Mouse (Mus musculus): ENCODE measurements around the gene Ndufaf2. TPM values are rescaled to one million over a fixed set of nuclear protein-coding genes. Genes with fewer than 3 reads are reported as not detected.

Gene Ndufaf2
- polyA plus RNA-seq, 1 experiment from 2014 or later = 43.1 TPM

DNA sequence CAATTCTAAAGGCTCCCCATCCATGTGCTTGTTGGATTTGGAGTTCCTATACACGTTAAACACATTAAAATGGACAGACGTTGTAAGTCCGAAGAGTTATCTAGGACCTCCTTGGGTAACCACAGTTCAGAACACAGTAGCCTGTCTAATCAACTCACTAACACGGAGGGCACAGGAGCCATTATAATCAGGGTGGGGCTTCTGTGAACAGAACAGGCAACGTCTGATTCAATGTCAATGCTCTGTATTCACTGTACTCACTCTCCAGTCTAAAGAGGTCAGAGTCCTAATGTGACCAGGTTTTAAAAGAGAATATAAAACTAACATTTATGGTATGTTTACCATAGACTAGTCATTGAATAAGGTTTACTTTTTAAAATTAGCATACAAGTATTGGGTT lies 63.7 kb downstream of the Ndufaf2 start:
- in situ Hi-C loops (cut with MboI; ENCODE audit: low pct_unique_long_range_greater_than_20kb) = no loop called here
- no peak for DNase-seq (ENCODE audit: low read depth, low spot score)
- ChIA-PET CTCF (interaction anchor here (1.5 kb wide), 1 partner anchor 9 kb away, joined by 3 read pairs; no protein-coding TSS in a partner anchor), POLR2A (no interaction called here)
- H3K27me3 ChIP-seq = no peaks in the 10 kb centered on the region
- no peak for ATAC-seq
- no peak for TF ChIP-seq CTCF (IDR thresholded peaks at IDR 0.05)

DNA sequence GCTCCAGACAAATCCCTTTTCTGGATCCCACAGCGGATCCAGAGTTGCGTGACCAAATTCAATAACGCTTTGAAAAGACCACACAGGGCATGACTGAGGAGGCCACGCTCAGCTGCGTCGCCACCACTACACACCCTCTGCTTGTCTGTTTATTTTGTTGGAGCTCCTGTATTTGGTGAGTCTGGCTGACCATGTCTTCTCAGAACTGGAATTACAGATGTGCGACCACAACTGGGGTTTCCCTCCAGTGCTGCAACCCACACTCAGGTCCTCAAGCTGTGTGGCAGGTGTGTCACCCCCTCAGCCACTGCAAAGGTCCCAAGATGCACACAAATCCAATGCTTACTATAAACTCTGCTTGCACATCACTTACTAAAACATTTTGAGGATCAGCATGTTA lies 66.1 kb downstream of the Ndufaf2 start:
- in situ Hi-C loops (cut with MboI; ENCODE audit: low pct_unique_long_range_greater_than_20kb) = no loop called here
- no peaks in the 10 kb centered on the region for H3K27me3 ChIP-seq
- no peak for DNase-seq (ENCODE audit: low read depth, low spot score)
- ChIA-PET CTCF (interaction anchor here (1.0 kb wide), 1 partner anchor 9 kb away, joined by 4 read pairs; no protein-coding TSS in a partner anchor), POLR2A (interaction anchor here (0.8 kb wide), 1 partner anchor 15 kb away, joined by 4 read pairs; no protein-coding TSS in a partner anchor)
- ATAC-seq = no peak
- TF ChIP-seq CTCF (IDR thresholded peaks at IDR 0.05) = no peak

DNA sequence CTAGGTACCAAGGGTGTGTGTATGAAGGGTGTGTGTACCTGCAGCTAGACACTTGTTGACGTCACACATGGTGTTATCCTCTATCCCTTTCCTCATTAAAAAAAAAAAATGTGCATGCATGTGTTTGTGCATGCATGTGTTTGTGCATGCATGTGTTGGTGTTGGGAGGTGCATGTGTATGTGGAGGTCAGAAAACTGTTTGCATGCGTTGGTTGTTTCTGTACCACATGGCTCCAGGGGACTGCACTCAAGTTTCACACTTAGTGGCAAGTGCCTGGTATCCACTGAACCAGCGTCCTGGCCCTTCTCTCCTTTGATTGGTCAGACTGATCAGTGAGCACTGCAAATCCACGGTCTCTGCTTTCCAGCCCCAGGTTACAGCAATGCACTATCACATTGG lies 71.7 kb downstream of the Ndufaf2 start:
- in situ Hi-C loops (cut with MboI; ENCODE audit: low pct_unique_long_range_greater_than_20kb) = no loop called here
- H3K27me3 ChIP-seq = no peaks in the 10 kb centered on the region
- TF ChIP-seq CTCF (IDR thresholded peaks at IDR 0.05) = no peak
- no peak for ATAC-seq
- no peak for DNase-seq (ENCODE audit: low read depth, low spot score)
- ChIA-PET CTCF (interaction anchor here (0.6 to 1.9 kb wide), 3 partner anchors 9 to 20 kb away, joined by 3 to 4 read pairs (median 3); no protein-coding TSS in a partner anchor), POLR2A (no interaction called here)

DNA sequence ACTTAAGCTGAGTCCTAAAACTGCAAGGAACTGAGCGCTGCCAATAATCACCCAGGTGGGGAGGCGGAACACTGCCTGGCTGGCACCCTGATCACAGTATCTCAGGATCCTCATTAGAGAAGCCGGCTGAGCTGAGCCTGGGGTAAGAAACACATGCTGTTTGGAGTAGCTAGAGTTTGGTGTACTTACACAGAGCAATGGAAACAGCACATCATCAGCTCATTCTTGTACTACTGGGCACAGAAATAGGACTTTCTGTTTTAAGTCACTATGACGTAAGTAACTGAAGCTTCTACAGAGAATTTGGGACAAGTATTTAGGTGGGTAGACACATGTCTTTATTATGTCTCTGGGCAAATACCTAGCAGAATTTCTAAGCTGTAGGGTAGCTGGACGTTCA lies 72.4 kb downstream of the Ndufaf2 start:
- in situ Hi-C loops (cut with MboI; ENCODE audit: low pct_unique_long_range_greater_than_20kb) = no loop called here
- H3K27me3 ChIP-seq = no peaks in the 10 kb centered on the region
- CTCF ChIA-PET = interaction anchor here (1.0 to 1.9 kb wide), 2 partner anchors 9 to 16 kb away, joined by 3 to 4 read pairs; no protein-coding TSS in a partner anchor

DNA sequence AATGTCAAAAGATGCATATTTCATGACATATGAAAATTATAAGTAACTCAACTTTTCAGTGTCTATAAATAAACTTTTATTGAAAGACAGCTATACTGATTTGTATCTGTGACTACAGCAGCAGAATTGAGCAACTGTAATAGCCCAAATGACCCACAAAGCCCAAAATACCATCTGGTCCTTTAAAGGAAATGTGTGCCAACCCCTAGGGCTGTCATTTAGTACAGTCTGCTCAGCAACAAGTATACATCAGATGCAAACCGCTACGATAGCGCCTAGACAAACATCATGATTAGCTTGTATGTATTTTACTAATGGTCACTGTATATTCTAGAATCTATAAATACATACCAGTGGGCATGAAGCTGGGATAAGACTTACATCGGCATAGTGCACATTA lies 74.3 kb downstream of the Ndufaf2 start:
- ChIA-PET POLR2A (no interaction called here), CTCF (interaction anchor here (0.9 to 1.3 kb wide), 2 partner anchors 8 to 33 kb away, joined by 3 to 4 read pairs; no protein-coding TSS in a partner anchor)
- in situ Hi-C loops (cut with MboI; ENCODE audit: low pct_unique_long_range_greater_than_20kb) = no loop called here
- ATAC-seq (no peak), DNase-seq (ENCODE audit: low read depth, low spot score) (no peak)
- H3K27me3 ChIP-seq = no peaks in the 10 kb centered on the region
- TF ChIP-seq CTCF (IDR thresholded peaks at IDR 0.05) = no peak

More for the DNA sequence above, 72.4 kb downstream of the Ndufaf2 start:
- DNase-seq (ENCODE audit: low read depth, low spot score) (no peak), ATAC-seq (no peak)
- POLR2A ChIA-PET = no interaction called here
- TF ChIP-seq CTCF (IDR thresholded peaks at IDR 0.05) = no peak

DNA sequence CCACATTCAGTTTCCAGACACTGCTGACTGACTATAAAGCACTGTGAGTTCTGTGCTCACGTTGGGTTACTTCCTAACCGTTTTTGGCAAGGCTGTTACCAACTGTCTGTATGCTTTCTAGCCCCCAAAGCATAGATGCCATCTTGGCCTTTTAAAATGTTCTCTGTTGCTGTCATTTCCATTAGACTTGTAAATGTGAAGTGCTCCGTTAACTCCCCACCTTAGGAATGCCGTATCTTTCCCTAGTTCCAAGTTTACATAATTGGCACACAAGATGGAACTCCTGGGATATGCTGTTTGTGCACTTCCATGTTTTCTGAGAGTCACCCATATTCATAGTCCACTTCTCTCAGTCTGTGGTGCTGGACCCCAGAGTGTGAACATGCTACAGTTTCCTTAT lies 80.5 kb downstream of the Ndufaf2 start:
- DNase-seq (ENCODE audit: low read depth, low spot score) (no peak), ATAC-seq (no peak)
- ChIA-PET CTCF (no interaction called here), POLR2A (no interaction called here)
- no peak for TF ChIP-seq CTCF (IDR thresholded peaks at IDR 0.05)
- no peaks in the 10 kb centered on the region for H3K27me3 ChIP-seq
- in situ Hi-C loops (cut with MboI; ENCODE audit: low pct_unique_long_range_greater_than_20kb) = no loop called here

DNA sequence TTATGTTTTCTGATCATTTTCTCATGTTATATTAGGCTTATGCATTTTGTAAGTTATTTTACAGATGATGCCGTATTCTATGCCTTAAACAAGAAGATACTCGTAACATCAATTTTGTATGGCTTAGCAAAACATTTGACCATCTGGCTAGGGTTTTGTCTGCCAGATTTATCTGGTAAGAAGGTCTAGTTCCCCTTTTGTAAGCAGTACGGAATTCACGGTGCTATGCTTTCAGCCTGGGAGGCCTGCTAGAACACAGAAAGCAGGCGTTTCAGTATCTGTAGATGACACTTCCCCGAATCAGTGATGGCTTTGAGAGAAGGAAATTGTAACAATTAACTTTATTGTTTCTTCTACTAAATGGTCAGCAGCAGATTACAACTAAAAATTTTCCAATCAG lies 80.9 kb downstream of the Ndufaf2 start:
- no peak for TF ChIP-seq CTCF (IDR thresholded peaks at IDR 0.05)
- in situ Hi-C loops (cut with MboI; ENCODE audit: low pct_unique_long_range_greater_than_20kb) = no loop called here
- ChIA-PET CTCF (no interaction called here), POLR2A (no interaction called here)
- H3K27me3 ChIP-seq = no peaks in the 10 kb centered on the region
- ATAC-seq (no peak), DNase-seq (ENCODE audit: low read depth, low spot score) (no peak)

DNA sequence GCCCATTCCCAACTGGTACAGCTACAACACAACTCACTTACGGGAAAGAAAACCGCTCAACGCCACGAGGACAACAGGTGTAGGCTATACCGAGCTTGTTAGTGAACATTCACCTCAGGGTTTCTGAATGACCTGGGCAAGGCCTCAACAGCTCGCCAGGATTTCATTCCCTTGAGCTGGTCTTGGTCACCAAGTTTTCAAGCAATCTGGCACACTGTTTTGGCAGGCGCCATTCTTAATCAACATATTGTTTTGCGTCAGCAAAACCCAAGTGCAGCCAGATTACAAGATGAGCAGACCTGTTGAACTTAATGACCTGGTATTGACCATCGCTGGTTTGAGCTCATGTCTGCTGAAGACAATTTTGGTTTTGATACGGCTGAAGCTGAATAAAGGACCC lies 88.3 kb downstream of the Ndufaf2 start:
- DNase-seq (ENCODE audit: low read depth, low spot score) (no peak), ATAC-seq (no peak)
- in situ Hi-C loops (cut with MboI; ENCODE audit: low pct_unique_long_range_greater_than_20kb) = no loop called here
- ChIA-PET CTCF (interaction anchor here (1.1 kb wide), 1 partner anchor 16 kb away, joined by 4 read pairs; no protein-coding TSS in a partner anchor), POLR2A (no interaction called here)
- no peak for TF ChIP-seq CTCF (IDR thresholded peaks at IDR 0.05)
- no peaks in the 10 kb centered on the region for H3K27me3 ChIP-seq

DNA sequence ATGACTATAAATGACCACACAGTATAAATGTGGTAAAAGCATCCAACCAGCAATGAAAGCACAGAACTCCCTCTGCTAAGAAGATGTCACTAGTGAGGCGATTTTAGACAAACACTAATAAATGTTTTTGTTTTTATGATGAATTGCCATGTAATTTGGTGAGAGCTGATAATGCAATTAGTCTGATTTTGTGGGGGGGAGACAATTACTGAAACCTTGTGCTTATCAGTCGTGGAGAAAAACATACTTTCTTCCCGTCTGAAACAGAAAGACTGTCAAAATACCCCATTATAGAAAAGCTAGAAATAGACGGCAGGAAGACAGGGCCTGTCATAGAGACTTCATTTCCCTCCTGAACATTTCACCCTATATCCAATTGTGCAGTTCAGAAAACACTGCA lies 89.3 kb downstream of the Ndufaf2 start:
- in situ Hi-C loops (cut with MboI; ENCODE audit: low pct_unique_long_range_greater_than_20kb) = no loop called here
- no peak for TF ChIP-seq CTCF (IDR thresholded peaks at IDR 0.05)
- no peaks in the 10 kb centered on the region for H3K27me3 ChIP-seq
- no peak for ATAC-seq
- CTCF ChIA-PET = no interaction called here
- no peak for DNase-seq (ENCODE audit: low read depth, low spot score)
- POLR2A ChIA-PET = no interaction called here

DNA sequence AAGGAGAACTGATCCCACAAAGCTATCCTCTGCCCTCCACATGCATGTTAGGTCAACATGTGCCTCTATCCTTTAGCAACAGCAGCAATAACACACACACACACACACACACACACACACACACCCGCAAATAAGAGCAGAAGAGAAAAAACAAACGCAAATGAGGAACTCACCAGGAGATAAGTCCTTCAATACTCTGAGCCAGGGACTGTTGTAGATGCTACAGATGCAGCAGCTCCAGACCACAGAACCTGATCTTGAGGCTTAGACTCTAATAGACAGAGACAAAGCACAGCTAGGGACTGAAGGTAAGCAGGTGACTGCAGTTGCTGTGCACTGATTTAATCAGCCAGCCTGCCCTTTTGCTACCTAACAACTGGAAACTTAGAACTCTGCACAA lies 92.4 kb downstream of the Ndufaf2 start:
- no peak for TF ChIP-seq CTCF (IDR thresholded peaks at IDR 0.05)
- DNase-seq (ENCODE audit: low read depth, low spot score) = no peak
- POLR2A ChIA-PET = interaction anchor here (1.6 kb wide), 1 partner anchor 9 kb away, joined by 3 read pairs; no protein-coding TSS in a partner anchor
- H3K27me3 ChIP-seq = no peaks in the 10 kb centered on the region
- CTCF ChIA-PET = interaction anchor here (1.4 kb wide), 1 partner anchor 11 kb away, joined by 3 read pairs; no protein-coding TSS in a partner anchor
- ATAC-seq = no peak
- in situ Hi-C loops (cut with MboI; ENCODE audit: low pct_unique_long_range_greater_than_20kb) = no loop called here

DNA sequence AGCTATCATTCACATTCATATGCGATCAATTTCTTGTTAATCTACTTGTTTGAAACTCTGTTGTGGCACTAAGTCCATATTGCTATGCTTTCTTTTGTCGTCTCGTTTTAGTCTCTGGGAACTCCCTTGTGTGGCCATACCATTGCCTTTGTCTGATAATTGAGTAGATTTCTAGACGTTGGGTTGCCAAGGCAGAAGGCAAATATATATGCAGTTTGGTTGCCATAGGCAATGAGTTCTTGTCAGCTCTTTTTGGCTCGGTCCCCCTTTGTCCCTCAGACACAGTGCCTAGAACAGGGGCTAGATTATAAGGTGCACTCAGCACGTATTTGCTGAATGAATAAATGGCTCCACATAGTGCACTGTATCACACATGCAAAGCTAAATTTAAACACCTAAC lies 94.1 kb downstream of the Ndufaf2 start:
- in situ Hi-C loops (cut with MboI; ENCODE audit: low pct_unique_long_range_greater_than_20kb) = no loop called here
- no peak for ATAC-seq
- CTCF ChIA-PET = interaction anchor here (1.1 to 1.4 kb wide), 2 partner anchors 12 to 38 kb away, joined by 3 read pairs; no protein-coding TSS in a partner anchor
- no peaks in the 10 kb centered on the region for H3K27me3 ChIP-seq
- no peak for TF ChIP-seq CTCF (IDR thresholded peaks at IDR 0.05)
- no peak for DNase-seq (ENCODE audit: low read depth, low spot score)
- POLR2A ChIA-PET = interaction anchor here (1.6 kb wide), 1 partner anchor 10 kb away, joined by 3 read pairs; no protein-coding TSS in a partner anchor
